Mouse (Mus musculus) myocyte (in vitro differentiated cells): ENCODE data around the gene Lrtm2.

Source experiments
- CEBPB ChIP-seq: IDR thresholded peaks from 2 replicates; pipeline ENCODE4 v1.6.1; 2011; ENCODE audit warnings: mild to moderate bottlenecking, moderate library complexity; ENCODE audit not compliant: poor library complexity, insufficient read depth, severe bottlenecking
- E2F4 ChIP-seq: IDR thresholded peaks from one replicate; pipeline ENCODE4 v1.6.1; 2011; ENCODE audit warnings: mild to moderate bottlenecking, control low read depth, moderate library complexity; ENCODE audit not compliant: insufficient read depth
- MAX ChIP-seq: IDR thresholded peaks from one replicate; pipeline ENCODE4 v1.6.1; 2011; ENCODE audit warnings: low read depth, mild to moderate bottlenecking, control low read depth
- MYOD1 ChIP-seq, 3 experiments: IDR thresholded peaks; one replicate each; pipeline ENCODE4 v1.6.1; 2011; ENCODE audit warnings: control low read depth in 2 of 3, low read depth in 2 of 3, mild to moderate bottlenecking in 2 of 3, moderate library complexity in 1 of 3; ENCODE audit not compliant: insufficient read length in 2 of 3, control insufficient read depth in 1 of 3
- POLR2A ChIP-seq: IDR thresholded peaks from one replicate; pipeline ENCODE4 v1.6.1; 2011; ENCODE audit warnings: low read depth, mild to moderate bottlenecking, control low read depth, moderate library complexity; ENCODE audit not compliant: insufficient read length
- TCF3 ChIP-seq: IDR thresholded peaks from one replicate; pipeline ENCODE4 v1.6.1; 2011; ENCODE audit warnings: low read depth, control low read depth; ENCODE audit not compliant: insufficient read length
- USF1 ChIP-seq: IDR thresholded peaks from one replicate; pipeline ENCODE4 v1.6.1; 2011; ENCODE audit warnings: low read depth, mild to moderate bottlenecking, control low read depth, moderate library complexity

- no peak for TF ChIP-seq E2F4
- TF ChIP-seq POLR2A, result no peak
- TF ChIP-seq USF1, result no peak
- TF ChIP-seq MAX, result no peak
- TF ChIP-seq MYOD1 (IDR thresholded peaks at IDR 0.05; ENCODE audit: control insufficient read depth in 1 of 3, insufficient read length in 2 of 3, low read depth in 2 of 3), result no peak
- TF ChIP-seq CEBPB, result no peak
- TF ChIP-seq TCF3, result no peak
These were observed 3.3 kb upstream of the Lrtm2 start for GRCm38 (mm10) chr6:119333831-119334230.
